Mouse (Mus musculus) Muller cell, postnatal 12 days (primary cell): ENCODE results near the gene Gm17359.
A peak's percentile ranks its signal among the peaks of the same experiment; 100 is the strongest.
"Not testable (repeated sequence)": the region's sequence is repeated elsewhere in the genome, so short reads cannot be mapped to it uniquely, and the experiment has no call there.

ENCODE experiments used
- DNase-seq: peaks from one replicate; pipeline ENCODE4 v3.0.0-alpha.2; 2015; ENCODE audit errors: inconsistent ontology term

Gm17359 gene

GRCm38 (mm10) chr3:79415081-79415480 is 78.6 kb downstream of the Gm17359 start:
- DNase-seq = no peak

DNA sequence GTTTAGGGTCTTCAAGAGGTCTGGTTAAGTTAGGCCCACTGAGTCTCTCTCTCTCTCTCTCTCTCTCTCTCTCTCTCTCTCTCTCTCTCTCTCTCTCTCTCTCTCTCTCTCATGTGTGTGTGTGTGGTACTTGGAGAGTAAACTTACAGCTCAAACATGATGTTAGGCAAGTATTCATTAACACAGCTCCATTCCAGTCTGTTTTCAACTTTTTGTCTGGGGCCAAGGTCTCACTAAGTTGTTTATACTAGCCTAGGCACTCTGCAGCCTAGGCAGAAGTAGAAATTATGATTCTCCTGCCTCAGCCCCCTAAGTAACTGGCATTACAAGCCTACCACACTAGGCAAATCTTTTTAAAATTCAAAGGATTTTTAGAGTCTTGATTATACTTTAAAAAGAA is 79.5 kb downstream of the Gm17359 start:
- DNase-seq = no peak

GRCm38 (mm10) chr3:79416944-79417680 is 80.7 kb downstream of the Gm17359 start:
- DNase-seq = peak; percentile 72

- DNase-seq = no peak
Observed at GRCm38 (mm10) chr3:79418921-79419320, 82.5 kb downstream of the Gm17359 start.

DNA sequence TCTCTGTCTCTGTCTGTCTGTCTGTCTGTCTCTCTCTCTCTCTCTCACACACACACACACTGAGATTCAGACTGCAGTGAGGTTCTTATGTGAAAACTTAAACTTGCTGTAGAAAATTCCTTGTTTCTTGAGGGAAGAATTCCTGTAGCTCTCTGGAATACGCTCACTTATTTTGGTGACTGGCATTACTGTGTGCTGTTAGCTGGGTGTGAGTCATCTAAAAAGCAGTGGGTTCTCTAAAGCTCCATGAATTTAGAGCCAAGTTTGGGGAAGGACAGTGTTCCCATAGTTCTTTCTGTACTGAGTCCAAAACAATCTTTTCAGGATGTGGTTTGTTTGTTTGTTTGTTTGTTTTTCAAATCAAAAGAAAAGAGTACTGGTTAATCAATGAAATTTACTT is 89.0 kb downstream of the Gm17359 start:
- DNase-seq = peak; percentile 56

GRCm38 (mm10) chr3:79433593-79433992 is 97.1 kb downstream of the Gm17359 start:
- no peak for DNase-seq

GRCm38 (mm10) chr3:79434436-79434835 is 98.0 kb downstream of the Gm17359 start:
- DNase-seq = no peak

DNA sequence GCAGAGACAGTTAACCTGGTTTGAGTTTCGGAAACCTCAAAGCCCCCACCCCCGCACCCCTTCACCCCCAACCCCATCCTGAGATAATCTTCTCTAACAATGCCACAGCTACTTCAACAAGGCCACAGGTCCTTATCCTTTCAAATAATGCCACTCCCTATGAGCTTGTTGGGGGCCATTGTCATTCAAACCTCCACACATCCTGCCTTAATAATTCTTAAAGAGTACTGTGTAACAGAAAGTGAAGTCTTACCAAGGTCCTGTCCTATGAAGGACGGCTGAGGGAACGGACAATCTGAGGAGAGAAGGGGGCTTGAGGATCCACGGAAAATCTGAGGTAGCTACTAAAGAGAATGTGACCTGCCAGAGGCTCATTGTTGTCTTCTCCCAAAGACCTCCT is 98.5 kb downstream of the Gm17359 start:
- no peak for DNase-seq

- DNase-seq = no peak
Observed at GRCm38 (mm10) chr3:79436186-79436585, 99.7 kb downstream of the Gm17359 start.

DNA sequence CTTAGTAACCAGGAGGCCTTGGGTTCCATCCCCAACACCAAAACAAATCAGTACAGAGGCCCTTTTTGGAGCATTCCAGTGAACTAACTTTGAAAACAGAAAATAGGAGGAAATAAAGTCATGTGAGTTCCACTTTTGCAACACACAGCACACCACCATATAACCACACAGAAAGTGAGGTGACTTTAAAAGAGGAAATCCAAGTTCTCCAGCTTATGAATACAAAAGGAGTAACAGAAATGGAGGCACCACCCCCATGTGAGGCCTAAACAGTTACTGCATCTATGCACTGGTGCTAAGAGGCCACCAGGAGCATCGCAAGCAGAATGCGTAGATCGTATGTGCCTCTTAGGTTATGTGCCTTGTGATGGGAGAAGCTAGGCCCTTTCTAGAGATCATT is 101.8 kb downstream of the Gm17359 start:
- DNase-seq = no peak

DNA sequence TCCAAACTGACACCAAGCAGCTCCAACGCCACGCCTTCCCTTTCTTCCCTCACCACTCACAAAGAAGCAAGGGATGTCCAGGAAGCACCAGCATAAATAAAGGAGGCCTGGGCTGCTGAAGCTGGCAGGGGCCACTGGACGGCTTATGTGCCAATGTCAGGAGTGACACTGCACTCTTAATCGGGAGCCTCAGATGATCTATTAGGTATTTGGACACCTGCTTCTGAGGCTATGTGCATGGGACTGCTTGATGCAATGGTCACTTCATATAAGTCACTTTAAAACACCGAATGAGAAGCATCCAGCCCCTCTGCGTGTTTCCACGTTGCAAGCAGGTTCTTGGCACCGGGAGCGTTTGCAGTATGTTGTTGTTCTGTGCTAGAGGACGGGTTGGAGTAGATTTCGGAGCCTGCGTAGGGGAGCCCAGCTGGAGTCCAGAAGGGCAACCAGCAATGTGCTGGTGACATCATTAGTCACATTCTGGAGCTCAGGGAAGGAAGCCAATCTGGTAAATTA is 104.6 kb downstream of the Gm17359 start:
- peak; percentile 55 for DNase-seq

GRCm38 (mm10) chr3:79443850-79444249 is 107.4 kb downstream of the Gm17359 start:
- no peak for DNase-seq

GRCm38 (mm10) chr3:79445041-79445440 is 108.6 kb downstream of the Gm17359 start:
- DNase-seq = peak; percentile 27

GRCm38 (mm10) chr3:79446124-79446523 is 109.7 kb downstream of the Gm17359 start:
- no peak for DNase-seq

DNA sequence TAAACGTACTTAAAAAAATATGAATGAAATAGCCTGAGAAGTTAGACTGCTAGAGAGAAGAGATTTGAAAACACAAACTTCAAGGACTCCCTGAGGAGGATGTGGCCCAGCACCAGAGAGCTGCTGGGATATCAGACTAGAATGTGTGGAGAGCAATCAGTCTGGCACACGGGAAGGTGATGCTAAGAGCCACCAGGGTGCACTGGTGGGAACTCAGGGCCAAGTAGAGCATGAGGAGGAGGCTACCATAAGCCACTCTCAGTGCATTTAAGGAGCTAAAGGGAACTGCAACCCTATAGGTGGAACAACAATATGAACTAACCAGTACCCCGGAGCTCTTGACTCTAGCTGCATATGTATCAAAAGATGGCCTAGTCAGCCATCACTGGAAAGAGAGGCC is 110.2 kb downstream of the Gm17359 start:
- not testable (repeated sequence) for DNase-seq

DNA sequence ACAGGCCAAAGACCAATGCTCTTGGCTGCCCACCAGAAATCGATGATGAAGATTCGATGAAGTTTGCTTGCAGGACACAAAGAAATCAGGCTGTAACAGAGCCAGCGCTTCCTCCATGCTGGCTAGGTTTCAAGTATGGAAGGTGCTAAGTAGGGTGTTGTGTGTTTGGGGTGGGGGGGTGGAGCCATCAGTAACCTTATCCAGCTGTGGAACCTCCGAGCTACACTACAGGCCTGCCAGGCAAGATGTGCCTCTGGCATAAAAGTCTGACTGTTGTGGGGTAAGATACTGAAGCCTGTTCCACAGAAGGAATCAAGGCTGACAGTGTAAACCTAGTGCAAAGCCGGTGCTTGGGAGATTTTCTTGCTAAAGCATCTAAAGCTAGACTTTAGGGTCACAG is 112.0 kb downstream of the Gm17359 start:
- no peak for DNase-seq

DNA sequence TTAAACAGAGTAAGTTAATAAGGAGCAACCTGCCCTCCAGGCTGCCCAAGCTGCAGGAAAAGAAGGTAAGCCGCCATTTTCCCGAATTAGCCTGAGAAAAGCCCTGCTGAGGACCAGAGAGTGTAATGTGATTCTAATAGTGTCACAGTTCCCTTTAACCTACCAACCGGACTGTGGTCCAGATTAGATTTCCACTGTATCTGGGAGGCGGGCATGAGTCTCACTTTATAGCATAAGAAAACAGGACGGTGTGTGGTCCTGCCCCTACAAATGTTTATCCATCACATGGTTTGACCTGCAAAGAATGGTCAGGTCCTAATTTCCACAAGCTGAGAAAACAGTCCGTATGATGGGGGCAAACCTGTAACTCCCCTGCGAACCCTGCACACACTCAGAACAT is 112.9 kb downstream of the Gm17359 start:
- DNase-seq = no peak

DNA sequence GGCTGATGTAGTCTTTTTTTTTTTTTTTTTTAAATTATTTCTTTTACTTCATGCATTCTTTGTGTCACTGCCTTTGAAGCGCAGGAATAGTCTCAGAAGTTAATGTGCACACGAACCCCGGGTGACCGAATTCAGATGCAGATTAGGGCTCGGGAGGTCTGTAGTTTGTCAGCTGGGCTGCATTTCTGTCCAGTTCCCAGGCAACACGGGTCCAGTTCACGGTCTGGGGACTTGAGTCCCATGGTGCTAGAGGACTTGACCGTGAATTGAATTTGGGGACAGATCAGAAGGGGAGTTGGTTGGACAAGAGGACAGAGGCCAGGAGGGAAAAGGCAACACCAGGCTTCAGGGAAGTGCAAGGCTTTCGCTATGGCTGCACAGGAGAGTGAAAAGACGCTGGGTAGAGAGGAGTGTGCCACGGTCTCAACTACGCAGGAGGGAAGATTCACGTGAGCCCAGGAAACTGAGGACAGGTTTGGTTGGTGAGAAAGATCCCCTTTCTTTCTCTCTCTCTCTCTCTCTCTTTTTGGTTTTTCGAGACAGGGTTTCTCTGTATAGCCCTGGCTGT is 116.3 kb downstream of the Gm17359 start:
- DNase-seq = no peak

- no peak for DNase-seq
Observed at GRCm38 (mm10) chr3:79455761-79456160, 119.3 kb downstream of the Gm17359 start.

DNA sequence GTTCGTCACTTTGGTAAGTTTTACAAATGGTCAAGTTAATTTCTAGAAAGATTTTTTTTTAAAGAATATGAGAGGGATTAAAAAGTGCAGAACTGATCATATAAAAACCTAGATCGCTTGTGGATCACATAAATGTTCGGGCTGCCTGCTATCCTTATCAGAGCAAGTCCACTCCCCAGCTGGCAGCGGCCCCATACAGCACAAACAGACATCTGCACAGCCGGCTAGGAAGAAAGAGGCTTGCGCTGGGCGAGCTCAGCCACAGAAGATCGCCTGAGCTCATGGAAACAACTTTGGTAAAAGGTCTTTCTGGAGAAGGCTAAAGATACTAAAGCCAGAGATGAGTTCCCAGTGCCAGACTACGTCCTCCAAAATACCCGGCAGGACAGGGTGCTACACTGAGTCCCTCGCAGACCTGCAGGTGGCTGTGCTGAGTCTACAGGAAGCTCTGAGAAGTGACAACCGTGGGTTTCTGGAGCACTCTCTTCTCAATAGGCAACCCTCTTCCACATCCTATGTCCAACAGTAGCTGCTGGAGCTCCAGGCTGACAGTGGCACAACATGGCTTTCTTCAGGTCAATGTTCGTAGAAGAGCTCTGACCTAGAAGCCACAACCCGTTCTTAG is 122.3 kb downstream of the Gm17359 start:
- DNase-seq = no peak

DNA sequence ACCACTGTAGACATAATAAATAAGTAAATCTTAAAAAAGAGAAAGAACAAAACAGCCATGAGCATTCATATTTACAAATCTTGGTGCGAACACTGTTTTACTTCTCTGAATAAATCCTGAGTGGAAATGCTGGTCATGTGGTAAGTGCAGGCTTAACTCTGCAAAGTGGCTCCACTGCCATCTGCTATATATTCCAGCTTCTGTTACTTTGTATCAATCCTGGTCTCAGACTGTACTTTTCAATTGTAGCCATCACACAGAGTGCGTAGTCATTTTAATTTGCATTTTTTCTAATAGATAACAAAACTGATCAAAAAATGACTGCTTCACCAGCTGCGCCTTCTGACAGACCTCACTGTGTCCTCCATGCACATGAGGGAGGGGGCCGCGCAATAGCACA is 133.0 kb downstream of the Gm17359 start:
- DNase-seq = no peak

DNA sequence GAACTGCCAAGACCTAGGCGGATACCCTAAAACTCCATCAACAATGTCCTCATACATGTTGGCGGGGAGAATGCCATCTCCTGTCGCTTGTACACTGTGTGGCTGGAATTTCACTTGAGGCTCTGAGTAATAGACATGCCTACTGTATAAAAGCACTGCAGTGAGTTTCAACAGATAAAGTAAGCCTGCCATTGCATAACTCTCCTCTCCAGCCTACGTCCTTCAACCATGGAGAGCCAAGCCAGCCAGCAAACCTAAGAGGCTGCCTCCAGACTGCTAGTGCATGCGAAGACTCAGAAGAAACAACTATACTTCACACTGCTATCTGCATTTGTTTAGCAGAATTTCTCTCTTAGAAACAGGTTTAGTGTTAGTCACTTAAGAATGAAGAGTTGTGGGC is 135.9 kb downstream of the Gm17359 start:
- DNase-seq = no peak

GRCm38 (mm10) chr3:79474911-79475310 is 138.4 kb downstream of the Gm17359 start:
- DNase-seq = no peak
